Mouse (Mus musculus) thymus, adult 2 months (tissue): ENCODE measurements around the gene Mad2l2.

Experiments used
- CTCF ChIP-seq: fragments of 200-500 bp; IDR thresholded peaks from 2 replicates; pipeline ENCODE4 v1.5.1; 2012; ENCODE audit warnings: mild to moderate bottlenecking, control low read depth, low read length, moderate library complexity, borderline replicate concordance; ENCODE audit not compliant: control insufficient read depth, poor library complexity, insufficient read depth; ENCODE audit errors: extremely low read depth
- POLR2A ChIP-seq: fragments of 200-500 bp; IDR thresholded peaks from 2 replicates; pipeline ENCODE4 v1.6.1; 2012; ENCODE audit warnings: mild to moderate bottlenecking, low read length, control low read depth, moderate library complexity; ENCODE audit not compliant: control insufficient read depth, poor library complexity, insufficient read depth; ENCODE audit errors: extremely low read depth

- TF ChIP-seq POLR2A (no peak), CTCF (no peak)
These were observed 17.7 kb upstream of the Mad2l2 start for GRCm38 (mm10) chr4:148112519-148112918.
